Mouse (Mus musculus): ENCODE measurements around the gene Epb41l1.

DNA sequence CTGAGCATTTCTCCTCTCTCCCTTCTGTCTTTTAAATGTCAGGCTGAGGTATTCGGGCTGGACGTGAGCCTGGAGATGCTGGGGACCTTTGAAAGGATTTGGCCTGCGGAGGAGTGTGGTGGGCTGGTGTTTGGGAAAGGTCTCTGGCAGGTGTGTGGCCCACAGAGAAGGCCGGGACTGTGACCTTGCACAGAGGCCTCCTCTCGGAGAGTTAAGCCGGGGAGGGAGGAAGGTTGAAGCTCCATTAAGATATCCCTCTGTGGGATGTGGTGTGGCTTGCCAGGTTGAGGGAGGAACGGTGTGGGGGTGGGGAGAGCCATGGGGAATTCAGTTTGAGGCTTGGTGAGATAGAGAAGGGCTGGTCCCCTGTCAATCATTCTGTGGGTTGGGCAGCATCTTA lies 59.1 kb downstream of the Epb41l1 start:
- no peak for TF ChIP-seq CTCF (IDR thresholded peaks at IDR 0.05; ENCODE audit: low read depth, low read length)
- no peak for TF ChIP-seq GATA1 (IDR thresholded peaks at IDR 0.05; ENCODE audit: borderline replicate concordance, low read length)
- no peak for TF ChIP-seq GATA2 (IDR thresholded peaks at IDR 0.05; ENCODE audit: borderline replicate concordance, low read depth, low read length)
